Mouse (Mus musculus): ENCODE results near the gene Krtap24-1.

DNA sequence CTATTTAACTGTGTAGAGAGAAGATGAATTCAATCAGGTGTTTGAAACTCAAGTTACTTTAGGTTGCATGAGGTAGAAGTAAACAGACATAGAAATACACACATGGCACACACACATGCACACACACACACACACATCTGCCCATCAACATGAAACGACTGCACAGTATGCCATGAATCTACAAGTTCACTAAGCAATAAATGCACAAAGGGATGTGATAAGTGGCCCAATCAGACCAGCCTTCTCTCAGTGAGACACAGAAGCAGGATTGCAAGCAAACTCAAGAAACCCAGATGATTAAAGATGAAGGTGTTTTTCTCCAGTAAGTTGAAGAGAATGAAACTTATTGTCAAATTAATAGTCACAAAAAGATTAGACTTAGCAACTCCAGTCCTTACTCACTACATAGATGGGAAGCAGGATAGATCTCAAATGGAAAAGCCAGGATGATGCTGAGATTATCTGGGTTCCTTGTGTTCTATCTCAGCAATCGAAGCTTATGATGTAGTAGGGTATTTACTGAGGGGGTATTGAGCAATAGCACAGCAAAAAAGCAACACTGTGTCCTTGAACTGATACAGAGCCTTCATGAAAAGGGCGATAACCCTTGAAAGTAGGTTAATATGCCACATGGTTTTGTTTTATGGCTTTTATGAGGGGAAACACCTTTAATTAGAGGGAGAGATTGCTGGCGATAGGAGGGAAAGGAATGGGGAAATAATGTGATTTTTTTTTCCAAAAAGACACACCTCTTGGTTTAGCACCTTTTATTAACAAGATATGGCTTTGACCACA, 36.0 kb downstream of the Krtap24-1 start:
- no peak for TF ChIP-seq CTCF (IDR thresholded peaks at IDR 0.05; ENCODE audit: control insufficient read depth, insufficient read depth, insufficient replicate concordance, low read depth, low read length)
- TF ChIP-seq POLR2A (IDR thresholded peaks at IDR 0.05; ENCODE audit: control insufficient read depth, low read depth, low read length): no peak

Data from testis, adult 2 months (tissue).